Mouse (Mus musculus) granulocyte monocyte progenitor cell, adult 5-6 weeks (primary cell): ENCODE measurements around the gene Wnt11. TPM values are rescaled to one million over a fixed set of nuclear protein-coding genes. Genes with fewer than 3 reads are reported as not detected.

Experiments used
- ATAC-seq: replicated peaks from 2 replicates; pipeline ENCODE4 v1.8.0; 2016; ENCODE audit warnings: mild to moderate bottlenecking, moderate TSS enrichment, inconsistent platforms; ENCODE audit not compliant: poor library complexity, severe bottlenecking
- total RNA-seq, 2 experiments: library from RNA; stranded (forward) in 1 of 2; stranded (reverse) in 1 of 2; fragments of 200-712, 200-1000 nt in 1 of 2; fragments of >200 nt in 1 of 2; fragmentation: Nextera tagmentation in 1 of 2; gene quantifications; 2 replicates each; pipeline ENCODE4 v1.2.3; 2014 to 2017

The Wnt11 gene
- total RNA-seq (2014; fragmentation: Nextera tagmentation) (not detected in 2 replicates), total RNA-seq (2017) (not detected in 2 replicates)

DNA sequence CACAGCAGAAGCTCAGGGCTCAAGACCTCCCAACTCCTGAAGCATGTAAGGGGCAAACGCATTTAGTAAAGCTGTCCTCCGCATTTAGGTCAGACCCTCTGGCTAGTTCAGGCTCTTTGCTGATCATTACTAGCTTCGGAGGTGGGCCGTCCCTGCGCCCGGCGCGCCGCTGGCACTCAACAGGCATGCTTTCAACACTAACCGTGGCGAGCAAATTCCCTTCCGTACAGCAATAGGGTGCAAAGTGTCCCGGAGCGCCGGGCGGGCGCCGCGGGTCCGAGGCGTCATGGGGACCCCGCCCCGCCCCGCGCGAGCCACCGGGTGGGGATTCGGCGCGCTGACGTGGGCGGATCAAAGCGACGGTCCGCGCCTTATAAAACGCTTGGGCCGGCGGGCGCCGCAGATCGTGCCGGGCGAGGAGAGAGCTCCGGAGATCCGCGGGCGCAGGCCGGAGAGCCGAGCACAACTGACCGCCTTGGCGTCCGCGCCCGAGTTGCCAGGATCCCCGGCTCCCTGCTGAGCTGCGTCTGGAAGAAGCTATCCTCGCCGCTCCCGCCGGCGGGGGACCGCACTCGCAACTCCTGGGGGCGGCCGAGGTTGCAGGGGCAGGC, at the start of gene Wnt11:
TSS of gene Wnt11 (plus strand) at position 402 of the 611 bp plus-strand sequence.
- ATAC-seq, result no peak

DNA sequence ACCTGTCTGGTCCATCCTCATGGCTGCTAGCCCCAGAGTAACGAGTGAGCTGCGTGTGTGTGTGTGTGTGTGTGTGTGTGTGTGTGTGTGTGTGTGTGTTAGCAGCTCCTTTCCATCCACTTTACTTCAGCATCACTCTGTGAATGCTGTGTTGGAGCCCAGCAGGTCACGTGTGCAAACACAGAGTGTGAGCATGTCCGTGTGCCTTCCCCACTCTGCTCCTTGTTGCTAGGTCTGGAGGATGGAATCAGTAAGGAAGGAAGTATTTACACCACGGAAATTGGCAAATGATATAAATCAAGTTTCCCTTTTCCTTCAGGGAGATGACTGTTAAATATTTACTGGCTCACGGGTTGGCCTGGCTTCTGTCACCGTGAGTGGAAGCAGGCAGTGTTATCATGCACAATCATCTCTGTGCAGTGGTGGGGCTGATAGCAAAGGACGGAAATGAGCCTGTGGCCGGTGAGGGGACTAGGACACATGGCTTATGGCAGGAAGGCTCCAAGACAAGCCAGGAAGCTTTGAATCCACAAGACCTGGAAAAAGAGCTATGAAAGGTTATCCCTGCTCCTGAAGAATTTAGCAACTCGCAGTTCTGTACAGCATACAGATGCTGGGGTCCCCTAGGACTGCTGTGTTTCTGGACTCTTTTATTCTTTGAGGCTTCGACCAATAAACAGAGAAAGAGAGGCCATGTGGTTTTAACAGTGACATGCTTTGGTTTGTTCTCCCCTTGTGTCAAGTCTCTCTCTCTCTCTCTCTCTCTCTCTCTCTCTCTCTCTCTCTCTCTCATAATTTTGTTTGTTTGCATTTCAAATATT, 47.9 kb upstream of the Wnt11 start:
- peak; percentile 61 for ATAC-seq

DNA sequence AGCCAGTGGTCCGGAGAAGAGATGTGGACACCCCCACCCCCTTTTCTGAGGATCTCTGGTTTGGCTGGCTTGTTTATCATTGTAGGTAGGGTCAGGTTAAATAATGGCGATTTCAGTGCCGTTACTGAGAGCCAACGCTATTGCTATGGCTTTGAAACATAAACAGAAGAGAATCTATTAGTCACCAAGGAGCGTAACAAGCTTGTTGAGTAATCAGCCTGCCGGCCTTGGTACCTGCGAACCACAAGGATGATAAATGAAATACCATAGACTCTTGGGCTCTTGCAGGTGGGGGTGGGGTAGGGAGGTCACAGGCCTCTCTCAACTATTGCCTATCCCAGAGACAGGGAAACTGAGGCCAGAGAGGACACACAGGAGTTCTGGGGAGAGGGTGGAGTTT, 46.2 kb upstream of the Wnt11 start:
- ATAC-seq, result no peak

DNA sequence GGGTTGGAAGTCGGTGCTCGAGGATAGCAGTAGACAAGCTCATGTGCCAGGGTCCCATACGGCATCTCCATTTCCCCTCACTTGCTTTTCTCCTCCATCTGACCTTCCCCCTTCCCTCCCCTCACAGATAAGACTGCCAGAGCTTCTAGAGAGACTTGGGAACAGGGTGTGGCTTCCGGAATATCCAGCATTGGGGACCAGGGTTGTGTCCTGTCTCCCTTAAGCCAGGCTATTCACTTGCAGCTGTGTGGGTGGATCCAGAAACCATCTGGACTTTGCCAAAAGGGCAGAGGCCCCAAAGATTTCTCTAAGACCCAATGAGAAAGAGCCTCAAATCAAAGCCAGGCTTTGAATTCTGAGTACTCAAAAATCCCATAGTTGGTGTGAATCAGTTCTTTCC, 45.8 kb upstream of the Wnt11 start:
- ATAC-seq, result no peak

DNA sequence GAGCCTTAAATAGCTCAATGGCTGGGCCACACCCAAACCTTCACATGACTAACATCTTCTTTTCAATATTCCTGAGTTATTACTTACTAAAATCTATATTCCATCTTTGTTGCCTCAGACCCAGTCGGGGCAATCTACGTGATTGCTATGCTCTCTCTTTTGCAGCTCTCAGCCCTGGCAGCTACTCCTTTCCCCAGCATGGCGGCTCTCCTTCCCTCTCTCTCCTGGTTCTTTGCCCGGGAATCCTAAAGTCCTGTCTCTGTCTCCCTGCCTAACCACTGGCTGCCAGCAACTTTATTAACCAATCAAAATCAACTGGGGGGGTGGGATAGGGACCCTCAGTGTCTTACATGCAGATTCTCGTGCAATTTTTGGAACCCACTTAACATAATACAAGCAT, 43.0 kb upstream of the Wnt11 start:
- ATAC-seq, result no peak

DNA sequence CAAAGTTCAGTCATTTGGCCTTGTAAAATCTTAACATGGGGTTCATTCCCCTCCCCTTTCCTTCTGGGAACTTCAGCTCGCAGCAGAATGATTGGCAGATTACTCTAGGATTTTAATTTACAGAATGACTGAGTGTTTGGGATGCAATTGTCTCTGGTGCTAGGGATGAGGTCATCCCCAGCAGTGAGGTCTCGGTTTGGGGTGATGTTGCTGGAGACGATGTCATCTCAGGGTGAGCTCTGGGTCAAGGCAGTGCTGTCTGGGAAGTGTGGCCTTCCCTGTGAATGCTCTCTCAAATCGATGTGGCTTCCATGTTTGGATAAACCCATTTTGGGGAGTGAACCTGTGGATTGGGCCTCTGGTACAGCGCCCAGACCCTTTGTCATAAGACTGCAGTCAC, 41.1 kb upstream of the Wnt11 start:
- ATAC-seq, result no peak

DNA sequence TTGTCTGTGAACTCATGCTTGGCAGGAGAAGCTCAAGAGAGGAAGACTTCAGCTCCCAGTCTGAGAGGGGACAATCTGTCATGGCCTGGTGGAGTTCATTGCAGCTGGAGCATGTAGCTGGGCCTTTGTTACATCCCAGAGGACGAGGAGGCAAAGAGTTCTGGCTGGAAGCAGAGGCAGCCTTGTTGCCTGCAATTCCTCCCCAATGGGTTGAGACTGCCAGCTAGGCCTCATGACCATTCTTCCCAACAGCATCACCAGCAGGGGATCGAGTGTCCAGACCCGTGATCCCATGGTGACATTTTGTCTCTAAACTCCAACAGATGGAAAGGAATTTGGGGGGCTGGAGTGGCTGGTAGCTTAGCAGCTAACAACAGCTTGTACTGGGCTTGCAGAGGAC, 40.5 kb upstream of the Wnt11 start:
- ATAC-seq, result no peak

DNA sequence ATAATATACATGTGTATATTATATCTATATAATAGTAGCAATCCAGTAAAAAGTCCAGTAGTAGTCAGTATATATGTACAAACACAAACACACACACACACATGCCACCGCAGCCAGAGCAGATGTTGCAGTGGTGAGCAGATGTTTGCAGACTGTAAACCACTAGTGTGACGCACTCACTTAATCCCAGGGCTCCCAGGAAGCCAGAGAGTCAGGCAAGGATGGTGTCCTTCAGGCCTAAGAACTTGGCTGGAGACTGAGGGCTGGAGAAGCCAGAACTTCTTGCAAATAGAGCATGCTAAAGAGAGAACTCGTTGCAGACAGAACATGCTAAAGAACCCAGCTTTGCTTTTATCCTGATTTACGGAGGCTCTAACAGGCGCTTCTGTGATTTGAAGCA, 39.3 kb upstream of the Wnt11 start:
- ATAC-seq, result no peak

DNA sequence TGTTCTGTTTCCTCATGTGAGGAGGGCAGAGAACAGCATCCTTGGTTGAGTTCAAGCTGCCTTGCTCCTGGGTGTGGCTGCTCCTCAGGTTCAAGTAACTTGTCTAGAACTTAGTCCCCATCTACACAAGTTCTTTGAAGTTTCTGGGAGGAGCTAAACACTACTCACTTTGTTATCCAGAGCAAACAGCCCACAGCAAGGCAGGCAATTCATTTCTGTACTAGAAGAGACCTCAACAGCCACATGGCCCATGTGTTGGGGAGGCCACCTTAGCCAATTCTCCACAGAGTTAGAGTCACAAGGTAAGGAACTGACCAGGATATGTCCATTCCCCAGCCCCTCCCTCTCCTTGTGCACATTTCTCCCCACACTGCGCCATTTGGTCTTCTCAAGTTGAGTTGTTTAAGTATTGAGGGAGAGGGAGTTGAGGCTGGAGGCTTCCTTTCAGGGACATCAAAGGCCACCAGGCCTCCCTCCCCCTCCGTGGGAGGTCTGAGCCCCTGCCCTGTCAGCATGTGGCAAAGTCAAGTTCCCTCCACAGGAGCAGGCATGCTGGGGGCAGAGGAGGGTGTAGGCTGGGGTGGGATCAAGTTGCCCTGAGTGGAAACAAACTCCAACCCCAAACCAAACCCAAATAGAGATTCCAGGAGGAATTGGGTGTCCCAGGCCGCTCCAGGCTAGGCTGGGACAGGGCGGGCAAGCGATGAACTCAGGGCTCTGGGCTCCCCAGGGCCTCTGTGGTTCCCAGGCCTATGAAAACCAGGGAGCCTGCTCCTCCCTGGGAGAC, 37.4 kb upstream of the Wnt11 start:
- ATAC-seq, result no peak

DNA sequence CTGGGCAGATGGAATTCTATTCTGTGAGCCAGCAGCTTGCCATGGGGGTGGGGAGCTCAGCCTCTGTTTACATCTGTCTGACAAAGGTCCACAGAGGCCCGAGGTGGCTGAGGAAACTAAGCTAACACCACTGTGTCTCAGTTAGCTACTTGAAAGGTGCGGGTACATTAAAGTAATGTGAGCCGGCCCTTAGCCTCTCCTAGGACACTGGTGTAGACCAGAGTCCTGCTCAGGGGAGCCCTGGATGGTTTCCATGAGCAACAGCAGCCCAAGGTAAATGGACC, 36.8 kb upstream of the Wnt11 start:
- ATAC-seq, result no peak

DNA sequence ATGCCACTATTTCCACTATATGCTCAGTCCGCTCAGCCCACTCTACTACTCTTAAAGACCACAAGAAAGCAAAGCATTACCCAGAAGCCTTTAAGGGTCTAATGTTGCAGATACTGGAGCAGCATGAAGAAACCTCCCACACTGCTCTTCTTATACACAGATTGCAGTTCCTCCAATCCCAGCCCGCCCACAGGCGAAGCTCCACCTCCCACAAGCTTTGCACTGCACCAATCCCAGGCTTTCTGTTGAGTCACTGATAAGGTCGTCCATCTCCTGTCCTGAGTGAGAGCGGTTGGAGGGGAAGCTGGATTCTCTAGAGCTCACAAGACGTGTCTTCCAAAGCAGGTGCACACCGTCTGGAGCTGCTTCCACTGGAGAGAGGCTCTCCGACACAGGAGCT, 34.5 kb upstream of the Wnt11 start:
- no peak for ATAC-seq

DNA sequence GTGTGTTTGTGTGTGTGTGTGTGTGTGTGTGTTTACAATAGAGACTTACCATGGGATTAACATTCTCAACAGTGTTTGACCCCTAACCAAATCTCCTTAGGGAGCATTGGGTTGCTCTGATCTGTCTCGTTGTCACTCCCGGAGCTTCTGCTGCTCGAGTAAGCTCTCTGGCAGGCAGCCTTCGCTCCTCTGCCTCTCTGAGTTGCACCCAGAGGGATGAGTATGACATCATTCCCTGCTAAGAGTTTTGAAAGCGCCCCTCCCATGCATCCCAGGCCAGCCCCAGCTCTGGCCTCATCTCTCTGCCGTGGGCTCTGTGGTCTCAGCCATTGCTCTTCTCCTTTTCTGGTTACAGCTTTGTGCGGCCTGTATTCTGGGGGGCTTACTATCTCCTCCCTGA, 33.8 kb upstream of the Wnt11 start:
- ATAC-seq, result peak; percentile 18

DNA sequence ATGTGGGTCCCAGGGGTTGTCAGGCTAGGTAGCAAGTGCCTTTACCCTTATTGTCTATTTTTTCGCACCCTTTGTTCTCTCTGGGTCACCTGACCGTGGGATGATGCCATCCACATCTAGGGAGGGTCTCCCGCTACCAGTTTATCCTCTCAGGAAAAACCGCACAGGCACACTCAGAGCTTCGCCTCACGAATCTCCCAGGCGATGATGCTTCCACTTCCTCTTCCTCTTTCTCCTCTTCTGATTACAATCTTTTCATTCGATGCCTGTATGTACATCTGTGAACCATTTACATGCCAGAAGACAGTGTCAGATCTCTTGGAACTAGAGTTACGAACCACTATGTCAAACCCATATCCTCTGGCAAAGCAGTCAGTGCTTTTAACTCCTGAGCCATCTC, 31.7 kb upstream of the Wnt11 start:
- peak; percentile 54 for ATAC-seq

DNA sequence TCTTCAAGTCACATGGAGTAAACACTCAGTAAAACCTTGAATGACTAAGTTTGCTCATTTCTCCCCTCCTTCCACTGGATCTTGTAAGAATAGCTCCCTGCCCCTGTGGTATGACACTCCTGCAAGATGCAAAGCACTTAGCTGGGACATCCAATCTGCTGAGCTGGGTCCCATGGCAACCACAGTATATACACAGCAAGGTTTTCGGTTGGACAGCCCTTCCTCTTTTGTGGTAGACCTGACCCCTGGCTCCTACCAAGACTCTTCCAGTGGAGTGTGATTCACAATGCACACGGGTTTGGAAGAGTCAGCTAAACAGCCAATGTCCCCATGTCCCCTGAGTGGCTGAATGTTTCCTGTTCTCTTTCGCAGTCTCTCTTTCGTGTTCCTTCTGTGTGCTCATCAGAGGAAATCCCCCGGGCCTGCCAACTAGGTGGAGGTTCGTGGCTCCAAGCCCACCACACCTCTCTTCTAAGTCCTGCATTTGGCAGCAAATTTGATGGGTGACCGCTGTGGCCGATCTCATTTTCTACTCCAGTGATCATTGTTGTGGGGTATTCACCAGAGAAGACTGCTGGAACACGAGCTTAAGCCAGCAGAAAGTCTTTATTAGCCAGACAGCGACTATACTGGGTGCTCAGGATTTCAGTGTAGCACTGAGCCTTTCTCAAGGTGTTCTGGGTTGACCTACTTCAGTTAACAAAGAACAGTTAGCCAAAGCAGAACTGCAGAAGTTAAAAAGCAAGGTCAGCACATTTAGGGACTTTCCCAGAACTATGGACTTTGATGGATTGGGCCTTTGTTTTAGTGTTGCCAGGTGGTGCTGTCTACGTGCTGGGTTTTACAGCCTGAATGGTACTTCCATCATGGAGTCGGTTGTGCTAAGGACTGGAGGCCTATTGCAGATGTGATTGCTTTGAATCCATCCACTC, 29.8 kb upstream of the Wnt11 start:
- peak; percentile 74 for ATAC-seq

DNA sequence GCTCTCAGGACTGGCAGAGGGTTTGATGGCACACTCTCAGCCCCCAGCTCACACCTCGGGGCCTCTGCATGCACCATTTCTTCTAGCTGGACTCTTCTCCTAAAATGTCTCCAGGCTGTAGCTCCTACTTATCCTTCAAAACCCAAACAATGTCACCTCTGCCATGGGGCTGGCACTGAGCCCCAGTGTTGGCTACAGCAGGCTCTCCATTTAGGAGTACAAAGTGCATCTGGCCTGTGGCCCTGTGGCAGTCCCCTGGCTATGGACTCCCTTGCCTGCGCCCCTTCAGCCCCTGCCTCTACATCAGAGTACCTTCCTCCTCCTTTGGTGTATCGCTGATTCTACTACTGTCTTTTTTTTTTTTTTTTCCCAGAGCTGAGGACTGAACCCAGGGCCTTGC, 28.0 kb upstream of the Wnt11 start:
- ATAC-seq, result no peak

DNA sequence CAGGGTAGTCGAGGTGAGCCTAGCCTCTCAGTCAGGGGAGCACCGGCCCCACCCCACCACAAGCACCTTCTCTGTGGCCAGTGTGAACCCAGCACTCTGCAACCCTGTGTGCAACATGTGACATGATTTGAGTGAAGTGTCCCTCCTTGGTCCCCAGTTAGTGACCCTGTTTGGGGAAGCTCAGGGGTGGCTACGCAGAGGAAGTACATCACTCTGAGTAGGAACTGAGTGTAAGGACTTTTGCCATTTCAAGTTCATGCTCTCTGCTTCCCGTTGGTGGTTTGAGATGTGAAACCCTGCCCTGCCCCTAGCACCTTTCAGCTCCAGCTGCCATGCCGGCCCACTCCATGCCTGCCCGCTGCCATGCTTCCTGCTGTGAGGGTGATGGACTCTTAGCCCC, 25.5 kb upstream of the Wnt11 start:
- ATAC-seq, result peak; percentile 63

DNA sequence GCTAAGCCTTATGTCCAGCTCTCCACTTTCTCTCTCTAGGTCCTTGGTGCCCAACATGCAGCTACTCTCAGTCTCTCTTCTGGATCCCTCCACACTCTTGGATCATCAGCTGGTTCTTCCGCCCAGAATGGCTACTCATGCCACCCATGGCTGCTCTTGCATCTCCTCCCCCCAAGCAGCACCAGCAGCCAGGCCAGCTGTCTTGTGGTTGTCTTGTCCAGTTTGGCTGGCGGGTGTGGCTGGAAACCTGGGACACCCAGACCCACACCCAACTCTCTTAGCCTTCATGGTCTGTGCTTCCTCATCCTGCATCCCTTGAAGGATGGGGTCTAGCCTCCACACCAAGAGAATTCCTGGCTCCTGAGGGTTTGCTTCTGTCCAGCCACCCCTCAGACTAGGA, 24.3 kb upstream of the Wnt11 start:
- no peak for ATAC-seq

DNA sequence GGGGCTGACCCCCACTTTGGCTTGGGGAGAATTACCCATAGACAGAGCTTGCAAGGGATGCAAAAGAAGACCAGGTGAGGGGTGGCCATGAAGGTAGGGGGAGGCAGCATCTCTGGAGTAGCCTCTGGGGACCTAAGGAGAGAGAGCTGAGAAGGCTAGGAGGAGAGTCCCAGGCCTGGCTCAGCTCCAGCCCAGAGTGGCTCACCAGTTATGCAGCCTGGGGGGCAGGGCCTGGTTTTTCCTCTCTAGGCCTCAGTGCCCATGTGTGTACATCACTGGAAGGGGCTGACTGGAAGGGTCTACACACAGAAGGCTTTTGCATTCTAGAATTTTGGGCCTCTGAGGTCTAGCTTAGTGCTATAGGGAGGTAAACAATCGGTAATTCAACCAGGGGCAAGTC, 14.4 kb upstream of the Wnt11 start:
- no peak for ATAC-seq

DNA sequence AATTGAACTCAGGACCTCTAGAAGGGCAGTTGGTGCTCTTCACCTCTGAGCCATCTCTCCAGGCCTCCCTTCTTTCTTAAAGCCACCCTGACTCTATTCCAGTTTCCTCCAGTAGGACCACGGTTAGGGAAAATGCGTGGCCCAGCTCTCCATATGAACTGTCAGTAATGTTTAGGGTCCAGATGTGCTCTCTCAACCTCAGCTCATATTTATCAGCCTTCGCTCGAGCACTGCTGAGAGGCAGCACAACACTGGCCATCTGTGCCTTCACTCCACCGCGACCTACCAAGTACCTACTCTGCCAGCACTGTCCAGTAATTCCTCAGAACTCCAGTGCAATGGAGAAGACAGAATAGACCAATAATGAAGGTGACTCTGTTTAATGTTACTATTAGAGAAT, 12.0 kb upstream of the Wnt11 start:
- ATAC-seq, result no peak
